Mouse (Mus musculus): ENCODE measurements at regions not wholly inside any gene's neighbourhood (a gene's known extent, or its start where the extent isn't known, plus 50 kb on each side); places are given as distances from the start of the nearest gene placed in this dataset.

DNA sequence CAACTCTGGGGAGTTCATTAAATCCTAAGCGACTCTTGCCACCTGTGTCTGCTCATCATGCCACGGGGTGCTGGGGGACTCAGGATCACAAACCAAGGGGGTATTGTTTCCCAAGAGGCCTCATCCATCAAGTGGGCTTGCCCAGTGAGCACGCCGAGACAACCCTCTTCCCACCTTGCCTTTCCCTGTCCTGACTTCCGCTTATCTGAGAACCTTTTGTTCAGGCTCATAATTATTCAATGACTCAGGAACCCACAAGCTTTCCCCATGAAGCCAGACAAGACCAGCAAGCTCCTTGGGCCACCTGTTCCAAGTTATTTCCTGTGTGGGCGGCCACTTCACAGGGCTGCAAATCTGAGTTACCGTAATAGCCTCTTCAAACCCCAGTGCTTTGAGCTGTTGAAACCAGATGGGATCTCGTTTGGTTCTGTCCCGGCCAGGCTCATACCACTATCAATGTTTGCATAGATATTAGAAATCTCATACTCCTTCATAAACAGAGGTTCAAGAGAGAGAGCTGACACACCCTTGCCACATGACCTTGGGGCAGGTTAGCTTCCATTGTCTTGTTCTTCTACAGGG lies 78.0 kb upstream of the Runx1 start:
- ATAC-seq (replicated peaks; ENCODE audit: low FRiP score, poor library complexity, severe bottlenecking) = no peak

DNA sequence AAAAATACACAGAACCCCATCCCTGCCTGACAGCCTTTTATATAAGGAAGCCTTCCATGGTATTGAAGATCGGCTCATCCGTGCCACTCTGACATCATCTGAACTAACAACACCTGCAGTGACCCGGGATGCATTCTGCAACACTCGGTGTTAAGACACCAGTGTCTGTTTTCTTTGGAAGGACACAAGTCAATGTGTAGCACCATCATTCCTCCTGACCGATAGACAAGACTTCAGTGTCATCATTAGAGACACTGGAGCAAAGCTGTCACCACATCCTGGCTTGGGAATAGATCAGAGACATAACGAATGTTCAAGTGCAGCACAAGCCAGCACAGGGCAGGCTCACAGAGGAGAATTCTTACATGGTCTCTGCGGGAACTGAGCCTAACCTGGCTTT lies 77.5 kb upstream of the Runx1 start:
- no peak for ATAC-seq (replicated peaks; ENCODE audit: low FRiP score, poor library complexity, severe bottlenecking)

DNA sequence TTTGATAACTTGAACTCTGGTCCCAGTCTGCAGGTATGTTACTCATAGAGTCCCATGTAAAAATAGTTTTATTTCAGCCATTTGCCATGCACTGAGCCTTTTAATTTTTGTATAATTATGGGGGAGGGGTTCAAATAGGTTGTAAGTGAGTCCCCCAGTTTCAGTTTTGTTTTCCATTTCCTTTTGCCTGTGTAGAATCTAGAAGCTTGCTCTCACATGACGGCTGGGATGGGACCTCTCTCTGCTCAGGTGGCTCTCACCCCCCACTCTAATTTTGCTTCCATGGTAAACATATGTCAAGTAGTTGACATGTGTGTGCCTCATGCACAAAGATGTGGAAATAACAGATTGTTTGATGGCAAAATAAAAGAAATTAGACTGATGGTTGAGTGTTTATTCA lies 73.8 kb upstream of the Runx1 start:
- ATAC-seq (replicated peaks; ENCODE audit: low FRiP score, poor library complexity, severe bottlenecking) = no peak

DNA sequence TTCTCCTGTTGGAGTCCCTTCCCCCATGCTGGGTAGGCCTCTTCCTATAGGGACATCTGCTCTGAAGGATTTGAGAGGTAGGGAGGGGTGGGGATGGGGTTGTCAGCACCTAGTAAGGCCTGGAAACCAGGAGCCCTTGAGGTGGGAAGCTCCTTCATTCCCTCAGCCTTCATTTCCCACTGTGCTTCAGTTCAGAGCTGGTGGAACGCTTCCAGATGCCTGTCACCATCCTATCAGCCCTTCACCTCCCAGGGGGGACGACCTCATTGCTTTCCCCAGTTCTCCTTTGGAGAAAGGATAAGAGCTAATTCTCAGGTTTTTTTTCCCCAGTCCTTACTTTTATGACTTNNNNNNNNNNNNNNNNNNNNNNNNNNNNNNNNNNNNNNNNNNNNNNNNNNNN lies 65.8 kb upstream of the Runx1 start:
- no peak for ATAC-seq (replicated peaks; ENCODE audit: low FRiP score, poor library complexity, severe bottlenecking)

DNA sequence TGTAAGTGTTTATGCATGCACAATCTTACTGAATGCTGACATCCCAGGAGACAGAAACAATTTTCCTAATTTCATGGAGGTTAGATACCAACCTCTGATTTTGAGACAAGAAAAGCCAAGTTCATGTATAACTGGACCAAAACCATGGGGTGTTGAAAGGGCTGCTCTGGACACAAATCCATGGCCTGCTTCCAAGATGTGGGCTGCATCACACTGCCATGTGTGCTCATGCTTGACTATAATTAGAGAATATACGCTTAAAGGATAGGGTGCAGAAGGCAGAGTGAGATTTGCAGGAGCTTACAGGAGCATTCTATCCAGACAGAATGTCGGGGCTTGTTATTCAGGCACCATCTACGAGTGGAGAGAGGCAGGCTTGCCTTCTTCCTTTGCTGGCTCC lies 64.8 kb upstream of the Runx1 start:
- no peak for ATAC-seq (replicated peaks; ENCODE audit: low FRiP score, poor library complexity, severe bottlenecking)

DNA sequence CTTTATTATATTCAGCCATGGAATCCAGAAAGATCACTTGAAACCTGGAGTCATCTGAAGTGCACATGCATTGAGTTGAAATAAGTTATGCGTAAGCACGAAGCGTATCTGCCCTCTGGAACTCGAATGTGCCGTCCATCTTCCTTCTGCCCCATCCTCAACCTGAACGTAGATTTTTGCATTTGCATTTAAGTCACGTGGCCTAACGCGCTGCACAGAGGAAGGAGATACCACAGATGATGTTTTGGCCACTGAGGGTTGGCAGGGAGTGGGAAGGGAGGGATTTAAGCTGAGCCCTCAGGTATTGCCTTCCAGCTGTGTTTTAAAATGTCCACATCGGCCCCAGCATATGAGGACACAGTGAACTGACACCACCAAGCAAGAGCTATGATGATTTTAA lies 63.6 kb upstream of the Runx1 start:
- ATAC-seq (replicated peaks; ENCODE audit: low FRiP score, poor library complexity, severe bottlenecking) = no peak

DNA sequence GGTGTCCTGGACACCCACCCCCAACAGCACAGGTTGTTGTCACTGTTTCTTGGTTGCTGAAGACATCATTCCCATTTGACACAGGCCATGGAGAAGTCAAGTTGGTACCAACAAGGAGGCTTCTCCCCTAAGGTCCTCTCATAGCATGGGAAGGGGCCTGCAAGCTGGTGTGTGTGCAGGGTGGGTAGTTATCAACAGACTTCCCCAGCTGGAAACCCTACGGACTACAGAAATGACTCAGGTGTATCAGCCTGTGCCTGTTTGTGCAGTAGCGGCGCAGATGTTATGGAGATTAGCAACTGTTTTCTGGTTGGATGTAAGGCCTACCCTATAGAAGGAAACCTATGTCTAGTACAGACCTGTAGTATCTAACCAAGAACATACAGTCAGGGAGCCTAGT lies 60.3 kb upstream of the Runx1 start:
- ATAC-seq (replicated peaks; ENCODE audit: low FRiP score, poor library complexity, severe bottlenecking) = no peak

DNA sequence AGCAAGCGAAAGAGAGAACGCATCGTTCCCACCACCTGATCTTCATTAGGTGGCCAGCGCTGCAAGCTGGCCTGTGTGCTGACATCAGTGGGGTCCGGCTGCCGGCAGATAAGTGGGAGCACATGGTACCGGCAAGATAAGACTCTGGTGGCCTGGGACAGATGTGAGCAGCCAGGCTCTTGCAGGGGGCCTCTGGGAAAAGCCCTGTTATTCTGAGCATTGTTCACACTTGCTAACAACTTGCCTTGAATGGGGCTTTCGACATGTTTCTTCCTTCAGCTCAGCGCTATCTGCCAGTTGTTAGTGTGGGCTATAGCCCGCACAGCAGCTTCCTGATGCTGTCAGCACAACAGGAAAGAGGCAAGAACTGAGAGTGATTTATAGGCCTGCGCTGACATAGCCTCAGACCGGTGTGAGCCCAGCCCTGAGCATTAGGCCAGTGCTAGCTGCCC lies 57.9 kb upstream of the Runx1 start:
- ATAC-seq (replicated peaks; ENCODE audit: low FRiP score, poor library complexity, severe bottlenecking) = peak; percentile 90

DNA sequence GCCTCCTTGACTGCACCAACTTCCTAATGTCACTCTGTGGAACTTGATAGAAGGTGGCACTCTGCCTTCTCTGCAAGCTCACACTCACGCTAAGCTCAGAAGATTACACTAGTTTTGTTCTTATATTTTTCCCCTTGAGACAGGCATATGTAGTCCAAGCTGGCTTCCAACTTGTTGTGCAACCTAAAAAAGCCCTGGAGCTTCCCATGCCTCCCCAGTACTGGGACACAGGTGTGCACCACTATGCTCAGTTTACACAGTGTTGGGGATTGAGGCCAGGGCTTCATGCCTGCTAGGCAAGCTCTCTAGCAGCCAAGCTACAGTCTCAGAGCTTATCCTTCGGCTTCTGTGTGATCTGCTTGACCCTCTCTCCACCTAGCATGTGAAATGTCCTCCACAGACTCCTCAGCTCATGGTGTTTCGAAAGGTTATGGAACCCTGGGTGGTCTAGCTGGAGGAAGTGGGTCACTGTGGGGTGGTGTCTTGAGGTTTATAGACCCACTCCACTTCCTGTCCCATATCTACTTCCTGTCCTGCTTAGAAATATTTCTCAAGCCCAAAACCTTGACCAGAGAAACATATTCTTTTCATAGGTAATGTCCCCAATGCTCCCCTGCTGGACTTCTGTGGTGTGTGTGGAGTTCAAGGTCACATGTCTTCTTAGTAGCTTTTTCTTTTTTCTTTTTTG lies 54.6 kb upstream of the Runx1 start:
- no peak for ATAC-seq (replicated peaks; ENCODE audit: low FRiP score, poor library complexity, severe bottlenecking)

DNA sequence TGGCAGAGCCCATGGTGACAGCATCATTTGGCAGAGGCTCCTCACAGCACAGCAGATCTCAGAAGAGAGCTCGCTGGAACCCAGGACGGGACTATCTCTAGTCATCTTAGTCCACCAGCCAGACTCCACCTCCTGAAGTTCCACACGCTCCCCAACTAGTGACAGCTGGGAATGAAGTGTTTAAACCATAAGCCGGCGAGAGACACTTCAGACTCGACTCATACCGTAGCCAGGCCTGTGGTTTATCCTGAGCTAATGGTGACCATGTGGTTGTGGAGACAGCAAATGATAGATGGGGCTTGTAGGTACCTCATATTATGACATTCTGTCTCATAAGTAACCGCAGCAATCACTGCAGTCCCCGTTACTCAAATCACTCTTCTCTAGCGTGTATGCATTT lies 52.1 kb upstream of the Runx1 start:
- ATAC-seq (replicated peaks; ENCODE audit: low FRiP score, poor library complexity, severe bottlenecking) = no peak
